Mouse (Mus musculus): Measurements from ENCODE around the gene Eloa.

DNA sequence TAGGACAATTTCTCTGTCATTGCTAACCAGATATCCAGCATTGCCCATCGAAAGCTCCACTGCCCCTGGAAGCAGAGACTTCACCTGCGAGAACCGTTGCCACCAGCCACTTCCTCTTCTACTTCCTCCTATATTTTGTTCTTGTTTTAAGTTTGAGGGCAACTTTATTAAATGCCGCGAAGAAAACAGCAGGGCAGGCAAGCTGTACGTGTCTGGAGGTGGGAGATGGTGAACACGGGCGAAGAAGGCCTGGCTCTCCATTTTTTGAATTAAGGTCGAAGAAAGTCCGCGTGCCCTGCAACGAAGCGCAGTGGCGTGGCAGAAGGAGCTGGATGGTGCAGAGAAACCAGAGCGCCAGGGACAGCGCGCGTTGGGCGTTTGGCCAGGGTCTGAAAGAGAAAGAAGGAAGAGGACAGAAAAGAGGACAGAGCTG lies 6.6 kb upstream of the Eloa start:
- TF ChIP-seq GATA1 (IDR thresholded peaks at IDR 0.05; ENCODE audit: low read length) (no peak), TAL1 (IDR thresholded peaks at IDR 0.05; ENCODE audit: low read length) (no peak)

All from erythroblast, embryonic 14.5 days (primary cell).